In genomic region chr15:102517976-102518858, GRCm38 (mm10) we compare ENCODE assay signal across 8 mouse cellular contexts. TPM values are rescaled to one million over a fixed set of nuclear protein-coding genes. Genes with fewer than 3 reads are reported as not detected.
A peak's percentile ranks its signal among the peaks of the same experiment; 100 is the strongest.
DNase-seq lines count a peak whose midpoint lies in the region; ATAC-seq and TF ChIP-seq lines count a peak whose summit lies in the region.

Gene Tarbp2 (plus strand): TSS chr15:102518192.

- peaks cover 35% of the 10 kb centered on the region for H3K36me3 ChIP-seq in G1E (replicated peaks)
- H3K36me3 ChIP-seq in forebrain, embryonic 16.5 days (ENCODE audit: control insufficient read depth, insufficient read depth): 0 out of 2 replicates have a peak, but pooled peaks cover 2% of the 10 kb centered on the region
- peaks cover 31% of the 10 kb centered on the region for H3K36me3 ChIP-seq in lung, embryonic 14.5 days (ENCODE audit: insufficient read depth)
- no peaks in the 10 kb centered on the region for H3K36me3 ChIP-seq in thymus, adult 2 months (ENCODE audit: control insufficient read depth, insufficient read depth, low read length)

- WGBS in forebrain, embryonic 16.5 days: under 1% methylated on average over 60 of the region's 60 CpGs
- WGBS in lung, embryonic 14.5 days: under 1% methylated on average over 59 of the region's 60 CpGs
- under 1% methylated on average over 60 of the region's 60 CpGs for WGBS in olfactory bulb, adult 2 months
- WGBS in thymus, adult 2 months: under 1% methylated on average over 60 of the region's 60 CpGs

- H3K27ac ChIP-seq in forebrain, embryonic 16.5 days (ENCODE audit: low read length): peak within 1 kb of the TSS; percentile 100
- H3K27ac ChIP-seq in layer of hippocampus, adult 2 months: peak within 1 kb of the TSS; percentile 99
- peak within 1 kb of the TSS; percentile 99 for H3K27ac ChIP-seq in lung, embryonic 14.5 days (ENCODE audit: low read depth)
- peak within 1 kb of the TSS; percentile 100 for H3K27ac ChIP-seq in olfactory bulb, adult 2 months (ENCODE audit: insufficient read depth, low read depth, low read length)
- peak within 1 kb of the TSS; percentile 49 for H3K27ac ChIP-seq in thymus, adult 2 months (ENCODE audit: control insufficient read depth, insufficient read depth, low read length)

- peak within 1 kb of the TSS; percentile 96 for H3K4me2 ChIP-seq in forebrain, embryonic 16.5 days (ENCODE audit: low read length)
- peak within 1 kb of the TSS; percentile 91 for H3K4me2 ChIP-seq in lung, embryonic 14.5 days

- H3K4me3 ChIP-seq in G1E (ENCODE audit: low read depth, low read length): peak within 1 kb of the TSS; percentile 79
- H3K4me3 ChIP-seq in forebrain, embryonic 16.5 days (replicated peaks; ENCODE audit: low read length): peak within 1 kb of the TSS; percentile 73
- H3K4me3 ChIP-seq in layer of hippocampus, adult 2 months: peak within 1 kb of the TSS; percentile 91
- H3K4me3 ChIP-seq in lung, embryonic 14.5 days (ENCODE audit: low read depth, low read length): peak within 1 kb of the TSS; percentile 67
- peak within 1 kb of the TSS; percentile 89 for H3K4me3 ChIP-seq in olfactory bulb, adult 2 months (ENCODE audit: insufficient read depth, low read depth, low read length)
- peak within 1 kb of the TSS; percentile 59 for H3K4me3 ChIP-seq in thymus, adult 2 months (ENCODE audit: control insufficient read depth, insufficient read depth, low read length)

- H3K9ac ChIP-seq in forebrain, embryonic 16.5 days (replicated peaks; ENCODE audit: low read depth, low read length): peak within 1 kb of the TSS; percentile 92
- H3K9ac ChIP-seq in lung, embryonic 14.5 days: peak within 1 kb of the TSS; percentile 74

- peak; percentile 53; the same call in 1 of the 2 replicates for TF ChIP-seq POLR2A in olfactory bulb, adult 2 months (IDR thresholded peaks at IDR 0.05; ENCODE audit: insufficient read depth, low read depth, low read length)
- peak; percentile 57; the same call in 1 of the 2 replicates for TF ChIP-seq POLR2A in thymus, adult 2 months (IDR thresholded peaks at IDR 0.05; ENCODE audit: control insufficient read depth, extremely low read depth, insufficient read depth, low read length, poor library complexity)

- no peak for TF ChIP-seq CTCF in G1E (IDR thresholded peaks at IDR 0.05; ENCODE audit: low read depth, low read length)
- no peak for TF ChIP-seq CTCF in layer of hippocampus, adult 2 months (conservative IDR thresholded peaks at IDR 0.05)
- no peak for TF ChIP-seq CTCF in lung, embryonic 14.5 days (IDR thresholded peaks at IDR 0.05; ENCODE audit: low read depth)
- TF ChIP-seq CTCF in olfactory bulb, adult 2 months (IDR thresholded peaks at IDR 0.05; ENCODE audit: insufficient read depth, low read depth, low read length): no peak
- TF ChIP-seq CTCF in thymus, adult 2 months (IDR thresholded peaks at IDR 0.05; ENCODE audit: borderline replicate concordance, control insufficient read depth, extremely low read depth, insufficient read depth, low read length, poor library complexity): peak; percentile 49; the same call in 1 of the 2 replicates

- DNase-seq in G1E (ENCODE audit: low spot score): peak; percentile 93
- DNase-seq in cerebellum, adult 18-20 months: peak; percentile 99 to 100
- peak; percentile 97 to 98 for DNase-seq in heart, postnatal 36 days
- DNase-seq in layer of hippocampus, adult 2 months (ENCODE audit: low spot score in 2 of 2): peak; percentile 99 to 100
- peak; percentile 100 for DNase-seq in lung, embryonic 14.5 days
- DNase-seq in thymus, adult 2 months: peak; percentile 99

- peaks cover 53% of the 10 kb centered on the region for H3K4me1 ChIP-seq in G1E (ENCODE audit: insufficient read depth, low read depth, low read length)
- H3K4me1 ChIP-seq in forebrain, embryonic 16.5 days (replicated peaks; ENCODE audit: control insufficient read depth, insufficient read depth, low read length): peaks cover 41% of the 10 kb centered on the region
- H3K4me1 ChIP-seq in lung, embryonic 14.5 days (ENCODE audit: insufficient read depth): peaks cover 10% of the 10 kb centered on the region
- H3K4me1 ChIP-seq in olfactory bulb, adult 2 months (ENCODE audit: control insufficient read depth, insufficient read depth, low read length): peaks cover 17% of the 10 kb centered on the region
- H3K4me1 ChIP-seq in thymus, adult 2 months (replicated peaks; ENCODE audit: control insufficient read depth, insufficient read depth, low read length): peaks cover 15% of the 10 kb centered on the region

- intact Hi-C loops in heart, postnatal 36 days (cut with DNase I): loop anchor here (1.0 to 5.0 kb wide), 2 partner anchors 48 to 271 kb away; partner anchors contain the start of gene Pcbp2

- H3K9me3 ChIP-seq in G1E (replicated peaks): no peaks in the 10 kb centered on the region
- H3K9me3 ChIP-seq in forebrain, embryonic 16.5 days (ENCODE audit: control insufficient read depth, low read length): no peaks in the 10 kb centered on the region
- no peaks in the 10 kb centered on the region for H3K9me3 ChIP-seq in lung, embryonic 14.5 days (ENCODE audit: low read depth, low read length)

- H3K27me3 ChIP-seq in G1E (ENCODE audit: insufficient read depth, low read length): peaks cover 12% of the 10 kb centered on the region
- no peaks in the 10 kb centered on the region for H3K27me3 ChIP-seq in forebrain, embryonic 16.5 days (replicated peaks; ENCODE audit: control insufficient read depth, insufficient read depth, low read length)
- H3K27me3 ChIP-seq in lung, embryonic 14.5 days (ENCODE audit: insufficient read depth, low read length): no peaks in the 10 kb centered on the region
- no peaks in the 10 kb centered on the region for H3K27me3 ChIP-seq in thymus, adult 2 months (ENCODE audit: control insufficient read depth, insufficient read depth, low read length)

- peak; percentile 88 for ATAC-seq in G1E (ENCODE audit: extremely low read depth, insufficient number of reproducible peaks, low FRiP score, poor library complexity, severe bottlenecking)
- peak; percentile 92 for ATAC-seq in forebrain, embryonic 16.5 days
- peak; percentile 90 for ATAC-seq in lung, embryonic 14.5 days (ENCODE audit: insufficient read depth)

RNA-seq across cellular contexts. Expression of gene Tarbp2, which starts in this region (rescaled TPM):
- total RNA-seq in G1E (2014; fragmentation: Nextera tagmentation) (9.5 and 11.6 TPM in 2 replicates), G1E (2017) (32.9 and 41.6 TPM in 2 replicates)
- polyA plus RNA-seq in G1E (2012): 58.6 and 63.8 TPM in 2 replicates
- 97.2 and 114 TPM in 2 replicates for polyA plus RNA-seq in forebrain, embryonic 16.5 days (2015; fragmentation: Nextera tagmentation; extraction: Ambion mirVana)
- 10 to 100 TPM; 45.5 to 48.2 TPM for total RNA-seq in heart, postnatal 36 days (2021)
- total RNA-seq in layer of hippocampus, adult 2 months (2021): 10 to 100 TPM; 36.2 to 37.7 TPM
- 74.5 and 81.2 TPM in 2 replicates for polyA plus RNA-seq in lung, embryonic 14.5 days (2014; fragmentation: Nextera tagmentation; extraction: Ambion mirVana)
- polyA plus RNA-seq in olfactory bulb, adult 2 months (2012; ENCODE audit: insufficient read depth, insufficient read length, low replicate concordance, missing spikeins): not detected in 2 replicates
- 133 and 166 TPM in 2 replicates for polyA plus RNA-seq in thymus, adult 2 months (2012; rRNA removed)

Comparison
In these comparisons a context has a peak if more than half of its experiments do, and no peak if none do; other contexts are left out.
1. Peak in every context shown above with its lines: DNase-seq, ATAC-seq, H3K4me3 ChIP-seq and H3K27ac ChIP-seq.
2. RNA of gene Tarbp2 (polyA plus RNA-seq): 133 to 166 TPM in thymus, adult 2 months, 97.2 to 114 TPM in forebrain, embryonic 16.5 days, 74.5 to 81.2 TPM in lung, embryonic 14.5 days and 58.6 to 63.8 TPM in G1E; not detected in olfactory bulb, adult 2 months; every median in the first group is over 10 times any median in the second.
3. H3K27ac ChIP-seq: peak in every context shown above with its lines; median percentile 100 in forebrain, embryonic 16.5 days; 100 in olfactory bulb, adult 2 months; 99 in layer of hippocampus, adult 2 months; 99 in lung, embryonic 14.5 days; 49 in thymus, adult 2 months.